Mouse (Mus musculus): ENCODE data around the gene Nars2. TPM values are rescaled to one million over a fixed set of nuclear protein-coding genes. Genes with fewer than 3 reads are reported as not detected.

Nars2 gene
- polyA plus RNA-seq, 1 experiment from 2014 or later, result 10.7 TPM

GRCm38 (mm10) chr7:97108119-97108518 is 156.8 kb downstream of the Nars2 start:
- Histone ChIP-seq H3K4me1 (replicated peaks; ENCODE audit: control insufficient read depth, insufficient read depth, low read length) (no peaks in the 10 kb centered on the region), H3K9ac (ENCODE audit: low read depth, low read length) (no peak overlapping the region), H3K27me3 (replicated peaks; ENCODE audit: control insufficient read depth, insufficient read depth, low read length) (no peaks in the 10 kb centered on the region), H3K36me3 (ENCODE audit: control insufficient read depth, insufficient read depth) (no peaks in the 10 kb centered on the region), H3K4me2 (replicated peaks; ENCODE audit: low read depth) (no peak overlapping the region), H3K27ac (ENCODE audit: low read depth, low read length) (no peak overlapping the region), H3K9me3 (ENCODE audit: control insufficient read depth) (no peaks in the 10 kb centered on the region), H3K4me3 (ENCODE audit: low read depth, low read length) (no peak overlapping the region)
- ATAC-seq, result no peak
- no peak for TF ChIP-seq CTCF (IDR thresholded peaks at IDR 0.05; ENCODE audit: low read depth)
- WGBS, result 92% methylated on average over 3 of the region's 3 CpGs

Other genes with a start within 250 kb of the Nars2 start
- 5.5 TPM in 2 replicates for gene Gab2, start 130.1 kb downstream of the Nars2 start, polyA plus RNA-seq (2015; fragmentation: Nextera tagmentation; extraction: Ambion mirVana)